Comparison of ENCODE assay signal across 1 mouse cellular context in genomic region chr4:107879254-107880050, GRCm38 (mm10).
TF ChIP-seq lines count a peak whose summit lies in the region.

TSS of gene Magoh (plus strand) at chr4:107879755.

TF ChIP-seq in CH12.LX, 34 proteins besides CTCF, POLR2A, EP300 and RAD21 (continued from another document):
- TF ChIP-seq KAT2A (IDR thresholded peaks at IDR 0.05; ENCODE audit: insufficient replicate concordance, low read length) (peak; percentile 89; the same call in 1 of the 2 replicates), ZMIZ1 (IDR thresholded peaks at IDR 0.05; ENCODE audit: low read depth, low read length) (peak; percentile 78)
